ENCODE assay signal across 11 mouse cellular contexts in the genomic region with DNA sequence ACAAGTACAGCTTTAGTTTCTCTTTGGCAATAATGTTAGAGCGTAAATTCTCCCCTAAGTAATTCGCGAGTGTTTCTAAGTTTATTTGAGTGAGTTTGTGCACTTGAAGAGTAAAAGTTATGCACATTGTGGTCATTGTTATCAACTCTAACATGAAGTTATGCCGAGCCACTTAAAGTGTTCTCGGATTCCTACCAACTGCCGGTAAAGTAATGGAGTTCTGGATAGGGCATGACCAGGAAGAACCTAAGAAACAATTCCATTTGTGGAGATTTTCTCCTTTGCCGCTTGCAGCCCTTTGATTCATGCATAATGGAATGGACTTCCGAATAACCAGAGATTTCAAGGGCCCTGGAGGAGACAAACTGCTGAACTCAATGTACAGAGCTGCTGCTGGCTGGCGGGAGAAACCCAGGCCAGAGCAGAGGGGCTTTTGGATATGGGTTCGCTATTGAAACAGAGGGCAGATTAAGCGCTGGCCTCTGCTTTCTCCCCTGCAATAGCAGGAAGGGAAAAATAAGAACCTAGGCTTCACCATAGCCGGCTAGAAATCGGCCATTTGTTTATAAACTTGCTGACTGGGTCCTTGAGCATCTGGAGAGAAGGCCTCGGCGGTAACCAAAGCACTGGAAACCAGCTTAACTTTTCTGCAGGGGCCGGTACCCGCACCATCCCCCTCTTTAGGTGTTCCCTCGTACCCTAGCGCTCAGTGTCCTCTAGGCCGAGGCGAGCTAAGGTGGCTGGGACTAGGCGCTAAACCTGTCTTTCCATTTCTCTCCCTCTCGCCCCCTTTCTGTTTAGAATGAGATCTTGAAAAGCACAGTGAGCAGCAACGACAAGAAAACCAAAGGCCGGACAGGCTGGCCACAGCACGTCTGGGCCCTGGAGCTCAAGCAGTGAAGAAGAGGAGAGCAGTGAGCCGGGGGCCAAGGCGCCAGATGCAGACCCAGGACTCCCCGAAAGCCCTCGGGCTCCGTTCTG. TPM values are rescaled to one million over a fixed set of nuclear protein-coding genes. Genes with fewer than 3 reads are reported as not detected.
A peak's percentile ranks its signal among the peaks of the same experiment; 100 is the strongest.
DNase-seq lines count a peak whose midpoint lies in the region; ATAC-seq and TF ChIP-seq lines count a peak whose summit lies in the region.
"Had no signal": no experiment of that assay in that cellular context is flagged by ENCODE, and none has a peak within 500 bp of the region (broad histone marks: within the 10 kb centered on the region; RNA-seq: fewer than 3 reads in every experiment).

No protein-coding gene starts in this region.

- H3K4me2 ChIP-seq in kidney, embryonic 16.5 days (replicated peaks; ENCODE audit: low read depth, low read length), result no peak overlapping the region
- H3K4me2 ChIP-seq in heart, postnatal 0 days (ENCODE audit: low read depth, low read length), result peak overlapping the region; percentile 97
- H3K4me2 ChIP-seq in liver, postnatal 0 days (ENCODE audit: low read depth, low read length), result 0 out of 2 replicates have a peak overlapping the region, but pooled peaks have one; percentile 18

- TF ChIP-seq CTCF in heart, postnatal 0 days (IDR thresholded peaks at IDR 0.05; ENCODE audit: low read depth), result no peak
- TF ChIP-seq CTCF in liver, postnatal 0 days (IDR thresholded peaks at IDR 0.05; ENCODE audit: low read depth), result no peak

- H3K4me3 ChIP-seq in kidney, embryonic 16.5 days (ENCODE audit: low read length), result 0 out of 2 replicates have a peak overlapping the region, but pooled peaks have one; percentile 5
- H3K4me3 ChIP-seq in heart, postnatal 0 days (ENCODE audit: low read depth, low read length), result peak overlapping the region; percentile 98
- peak overlapping the region; percentile 40 for H3K4me3 ChIP-seq in liver, postnatal 0 days (ENCODE audit: low read depth, low read length)

- H3K36me3 ChIP-seq in kidney, embryonic 16.5 days (ENCODE audit: insufficient read depth, low read length), result no peaks in the 10 kb centered on the region
- H3K36me3 ChIP-seq in heart, postnatal 0 days (replicated peaks; ENCODE audit: control insufficient read depth, insufficient read depth, low read length), result peaks cover 4% of the 10 kb centered on the region; the same call in 1 of the 2 replicates
- no peaks in the 10 kb centered on the region for H3K36me3 ChIP-seq in liver, postnatal 0 days (replicated peaks; ENCODE audit: insufficient read depth, low read length)

- H3K27ac ChIP-seq in kidney, embryonic 16.5 days (ENCODE audit: low read length), result no peak overlapping the region
- peak overlapping the region; percentile 98 for H3K27ac ChIP-seq in heart, postnatal 0 days (ENCODE audit: low read depth)
- no peak overlapping the region; the same call in 1 of the 2 replicates for H3K27ac ChIP-seq in liver, postnatal 0 days (ENCODE audit: low read depth)

- no peak overlapping the region for H3K9ac ChIP-seq in kidney, embryonic 16.5 days (replicated peaks; ENCODE audit: low read length)
- H3K9ac ChIP-seq in heart, postnatal 0 days (replicated peaks; ENCODE audit: low read depth, low read length), result peak overlapping the region; percentile 100
- H3K9ac ChIP-seq in liver, postnatal 0 days (replicated peaks), result peak overlapping the region; percentile 26; the same call in 1 of the 2 replicates

- no peak for DNase-seq in kidney, adult 9 months
- peak; percentile 52 for DNase-seq in embryo, embryonic 11 days
- peak; percentile 62 for DNase-seq in heart, postnatal 0 days (ENCODE audit: low spot score)
- DNase-seq in liver, postnatal 0 days, result peak; percentile 11
- no peak for DNase-seq in urinary bladder, postnatal 25 days (ENCODE audit: low spot score)
- DNase-seq in thymus, postnatal 0 days (ENCODE audit: low spot score), result no peak
- DNase-seq in gastrocnemius, postnatal 10 days, result no peak
- DNase-seq: adrenal gland, postnatal 36 days had no signal

- H3K27me3 ChIP-seq in kidney, embryonic 16.5 days (ENCODE audit: insufficient read depth, low read length), result peaks cover 98% of the 10 kb centered on the region
- no peaks in the 10 kb centered on the region for H3K27me3 ChIP-seq in heart, postnatal 0 days (ENCODE audit: control insufficient read depth, insufficient read depth, low read length)
- H3K27me3 ChIP-seq in liver, postnatal 0 days (ENCODE audit: insufficient read depth, low read length), result peaks cover 90% of the 10 kb centered on the region

- H3K4me1 ChIP-seq in kidney, embryonic 16.5 days (ENCODE audit: insufficient read depth, low read length), result peaks cover 13% of the 10 kb centered on the region
- peaks cover 15% of the 10 kb centered on the region; the same call in 1 of the 2 replicates for H3K4me1 ChIP-seq in heart, postnatal 0 days (ENCODE audit: control insufficient read depth, insufficient read depth)
- peaks cover 7% of the 10 kb centered on the region; the same call in 1 of the 2 replicates for H3K4me1 ChIP-seq in liver, postnatal 0 days (ENCODE audit: insufficient read depth)

- no peak; the same call in 1 of the 2 replicates for TF ChIP-seq EP300 in heart, postnatal 0 days (IDR thresholded peaks at IDR 0.05; ENCODE audit: low read depth)
- TF ChIP-seq EP300 in liver, postnatal 0 days (IDR thresholded peaks at IDR 0.05; ENCODE audit: low read depth), result no peak

- H3K9me3 ChIP-seq in kidney, embryonic 16.5 days (ENCODE audit: low read length), result no peaks in the 10 kb centered on the region
- H3K9me3 ChIP-seq in heart, postnatal 0 days (replicated peaks; ENCODE audit: control insufficient read depth, low read length), result no peaks in the 10 kb centered on the region
- H3K9me3 ChIP-seq in liver, postnatal 0 days (ENCODE audit: low read length), result no peaks in the 10 kb centered on the region

- WGBS in kidney, embryonic 16.5 days, result 3% methylated on average over 31 of the region's 31 CpGs
- 4% methylated on average over 31 of the region's 31 CpGs for WGBS in heart, postnatal 0 days
- WGBS in liver, postnatal 0 days (ENCODE audit: insufficient replicate concordance), result 4% methylated on average over 31 of the region's 31 CpGs

- ATAC-seq in kidney, embryonic 16.5 days (ENCODE audit: low FRiP score, low TSS enrichment), result no peak
- no peak; the same call in 1 of the 2 replicates for ATAC-seq in heart, postnatal 0 days (ENCODE audit: insufficient read depth, low read depth)
- no peak for ATAC-seq in liver, postnatal 0 days

RNA-seq across cellular contexts. Expression of gene Hand2, which starts 2.5 kb away (rescaled TPM):
- polyA plus RNA-seq in kidney, embryonic 16.5 days (2015; fragmentation: Nextera tagmentation; extraction: Ambion mirVana), result 0.25 and 0.62 TPM in 2 replicates
- total RNA-seq in heart, postnatal 0 days (2014; rRNA removed; ENCODE audit: low replicate concordance), result 33.2 and 39.5 TPM in 2 replicates
- polyA plus RNA-seq in heart, postnatal 0 days (2015; fragmentation: Nextera tagmentation; extraction: Ambion mirVana), result 9.9 and 11.7 TPM in 2 replicates
- 0.69 and 0.70 TPM in 2 replicates for polyA plus RNA-seq in liver, postnatal 0 days (2015; fragmentation: Nextera tagmentation; extraction: Ambion mirVana)
- polyA plus RNA-seq in thymus, postnatal 0 days (2015; fragmentation: Nextera tagmentation; extraction: Ambion mirVana), result 0.12 and 0.26 TPM in 2 replicates
- total RNA-seq in gastrocnemius, postnatal 10 days (2021), result under 1 TPM; 0.36 to 0.52 TPM
- total RNA-seq: layer of hippocampus, postnatal 10 days had no signal
- polyA plus RNA-seq: cortical plate, adult 2 months had no signal

Comparison
In these comparisons a context has a peak if more than half of its experiments do, and no peak if none do; other contexts are left out.
1. H3K4me3 ChIP-seq: peak in every context shown above with its lines; median percentile 98 in heart, postnatal 0 days; 40 in liver, postnatal 0 days; 5 in kidney, embryonic 16.5 days.
2. DNase-seq: peak in embryo, embryonic 11 days (single experiment), heart, postnatal 0 days (single experiment) and liver, postnatal 0 days (single experiment); none in kidney, adult 9 months (single experiment), urinary bladder, postnatal 25 days (single experiment), thymus, postnatal 0 days (single experiment) and gastrocnemius, postnatal 10 days (single experiment).